Mouse (Mus musculus) lung, postnatal 0 days (tissue): ENCODE data around the gene Sart1. TPM values are rescaled to one million over a fixed set of nuclear protein-coding genes. Genes with fewer than 3 reads are reported as not detected.
"Not testable (repeated sequence)": the region's sequence is repeated elsewhere in the genome, so short reads cannot be mapped to it uniquely, and the experiment has no call there.

Experiments
- ATAC-seq: fragments of 200-750 bp; cut with Nextera tagmentation; 2 replicates; pipeline ENCODE4 v1.8.0; 2017; ENCODE audit warnings: moderate library complexity
- DNase-seq: peaks from one replicate; pipeline ENCODE4 v3.0.0-alpha.2; 2016; ENCODE audit warnings: low spot score
- H3K27ac ChIP-seq: fragments of 300-500 bp; sonication (generic); 2 replicates; pipeline ENCODE4 v1.5.1; 2014; ENCODE audit warnings: antibody characterized with exemption, mild to moderate bottlenecking, low read length, mixed read lengths
- H3K27me3 ChIP-seq: fragments of 300-500 bp; sonication (generic); replicated peaks from 2 replicates; pipeline ENCODE4 v1.6.1; 2014; ENCODE audit warnings: low read length, mixed read lengths; ENCODE audit not compliant: insufficient read depth
- H3K36me3 ChIP-seq: fragments of 300-500 bp; sonication (generic); 2 replicates; pipeline ENCODE4 v1.6.1; 2014; ENCODE audit warnings: low read length, mixed read lengths; ENCODE audit not compliant: insufficient read depth
- H3K4me1 ChIP-seq: fragments of 300-500 bp; sonication (generic); 2 replicates; pipeline ENCODE4 v1.6.1; 2014; ENCODE audit warnings: antibody characterized with exemption, low read depth, low read length, mixed read lengths; ENCODE audit not compliant: insufficient read depth
- H3K4me2 ChIP-seq: fragments of 300-500 bp; sonication (generic); replicated peaks from 2 replicates; pipeline ENCODE4 v1.6.1; 2014; ENCODE audit warnings: low read depth, mild to moderate bottlenecking, low read length, moderate library complexity, mixed read lengths
- H3K4me3 ChIP-seq: fragments of 300-500 bp; sonication (generic); 2 replicates; pipeline ENCODE4 v1.5.1; 2014; ENCODE audit warnings: low read depth, low read length
- H3K9ac ChIP-seq: fragments of 300-500 bp; sonication (generic); replicated peaks from 2 replicates; pipeline ENCODE4 v1.6.1; 2014; ENCODE audit warnings: low read depth, mild to moderate bottlenecking
- H3K9me3 ChIP-seq: fragments of 300-500 bp; sonication (generic); 2 replicates; pipeline ENCODE4 v1.6.1; 2016; ENCODE audit warnings: low read length, mixed read lengths
- CTCF ChIP-seq: IDR thresholded peaks from 2 replicates; pipeline ENCODE4 v1.5.1; 2016; ENCODE audit warnings: antibody characterized with exemption, mild to moderate bottlenecking
- EP300 ChIP-seq: IDR thresholded peaks from 2 replicates; pipeline ENCODE4 v1.6.1; 2016; ENCODE audit warnings: antibody characterized with exemption, mild to moderate bottlenecking, control low read depth
- WGBS: fragments of 180-500 bp; shearing (Covaris S2); extraction: QIAGEN DNeasy Blood & Tissue Kit; methylation state at CpG from one replicate; pipeline ENCODE4 v1.1.7; 2014; 5-methylcytosine and 5-hydroxymethylcytosine counted together
- polyA plus RNA-seq: library from polyadenylated mRNA; unstranded; fragments of >200 nt; fragmentation: Nextera tagmentation; extraction: Ambion mirVana; gene quantifications from 2 replicates; pipeline ENCODE4 v1.2.1, GENCODE M21; 2015

Gene Sart1
- polyA plus RNA-seq, 1 experiment from 2014 or later: 35.2 TPM

DNA sequence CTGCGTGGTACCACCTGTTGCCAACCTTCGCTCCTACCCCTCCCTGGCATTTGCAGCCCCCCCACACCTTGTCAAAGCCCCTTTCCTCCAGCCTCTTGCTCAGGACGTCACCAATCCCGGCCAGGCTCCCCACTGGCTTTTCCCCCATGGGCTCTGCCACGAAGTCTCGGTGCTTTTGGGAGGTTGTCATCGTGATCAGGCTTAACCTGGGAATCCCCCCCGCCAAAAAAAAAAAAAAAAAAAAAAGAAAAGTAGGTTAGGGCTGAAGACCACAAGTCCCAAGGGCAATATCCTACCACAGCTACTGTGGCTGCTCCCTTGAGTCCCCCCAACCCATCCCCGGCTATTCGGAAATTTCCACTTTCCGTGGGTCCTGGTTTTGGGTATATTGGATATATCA is 22.8 kb downstream of the Sart1 start:
- Histone ChIP-seq H3K4me3 (peak overlapping the region; percentile 82), H3K27me3 (no peaks in the 10 kb centered on the region), H3K4me1 (peaks cover 10% of the 10 kb centered on the region; the same call in 1 of the 2 replicates), H3K36me3 (peaks cover 4% of the 10 kb centered on the region; the same call in 1 of the 2 replicates), H3K27ac (peak overlapping the region; percentile 97; the same call in 1 of the 2 replicates), H3K9me3 (no peaks in the 10 kb centered on the region), H3K9ac (0 out of 2 replicates have a peak overlapping the region, but pooled peaks have one; percentile 62), H3K4me2 (peak overlapping the region; percentile 90)
- ATAC-seq: no peak
- 17% methylated on average over 11 of the region's 11 CpGs for WGBS
- TF ChIP-seq EP300 (no peak), CTCF (no peak)
- DNase-seq: no peak

DNA sequence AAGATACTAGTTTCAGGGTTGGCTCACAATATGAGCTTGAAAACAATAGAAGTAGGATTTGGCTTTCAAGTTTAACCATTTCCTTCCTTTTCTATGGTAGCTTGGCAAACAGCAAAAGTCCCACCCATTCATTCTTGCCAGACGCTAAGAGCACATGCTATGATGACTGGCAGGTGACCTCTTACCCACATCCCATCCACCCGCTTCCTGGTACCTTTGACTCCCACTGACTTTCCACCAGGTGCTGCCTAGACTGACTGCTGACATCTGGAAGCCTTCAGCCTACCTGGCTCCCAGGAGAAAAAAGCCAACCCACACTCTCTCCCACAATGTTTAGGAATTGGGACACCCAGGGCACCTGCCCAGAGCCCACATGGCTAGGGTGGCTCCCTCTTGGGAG is 24.4 kb downstream of the Sart1 start:
- Histone ChIP-seq H3K4me3 (no peak overlapping the region), H3K27me3 (no peaks in the 10 kb centered on the region), H3K27ac (no peak overlapping the region), H3K9ac (no peak overlapping the region), H3K9me3 (no peaks in the 10 kb centered on the region), H3K36me3 (no peaks in the 10 kb centered on the region), H3K4me2 (no peak overlapping the region), H3K4me1 (peaks cover 10% of the 10 kb centered on the region; the same call in 1 of the 2 replicates)
- ATAC-seq: no peak
- DNase-seq: no peak
- 79% methylated on average over 2 of the region's 2 CpGs for WGBS
- no peak for TF ChIP-seq CTCF
- no peak for TF ChIP-seq EP300

DNA sequence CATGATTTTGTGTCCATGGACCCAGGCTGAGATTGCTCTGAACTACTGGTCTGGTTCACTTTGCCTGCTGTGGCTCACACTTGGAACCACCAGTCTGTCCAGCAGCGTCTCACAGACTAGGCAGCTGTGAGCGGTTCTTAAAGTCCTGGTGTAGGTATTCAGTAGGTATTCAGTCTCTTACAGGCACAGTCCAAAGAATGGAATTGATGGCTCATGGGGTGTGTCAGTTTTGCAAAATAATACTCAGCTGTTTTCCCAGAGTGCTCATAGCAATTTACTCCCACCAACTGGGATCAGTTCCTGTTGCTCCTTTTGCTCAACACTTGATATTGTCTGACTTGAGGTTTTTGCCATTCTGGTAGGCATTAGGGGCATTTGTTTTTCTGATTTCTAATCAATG is 26.3 kb downstream of the Sart1 start:
- no peaks in the 10 kb centered on the region for H3K36me3 ChIP-seq
- WGBS: 70% methylated on average over 2 of the region's 2 CpGs
- no peak overlapping the region for H3K4me2 ChIP-seq
- no peak overlapping the region for H3K9ac ChIP-seq
- H3K27me3 ChIP-seq: no peaks in the 10 kb centered on the region
- DNase-seq (no peak), ATAC-seq (no peak)
- H3K9me3 ChIP-seq: no peaks in the 10 kb centered on the region
- no peak overlapping the region for H3K27ac ChIP-seq
- no peaks in the 10 kb centered on the region; the same call in 1 of the 2 replicates for H3K4me1 ChIP-seq
- TF ChIP-seq CTCF: no peak
- TF ChIP-seq EP300: no peak
- no peak overlapping the region for H3K4me3 ChIP-seq

DNA sequence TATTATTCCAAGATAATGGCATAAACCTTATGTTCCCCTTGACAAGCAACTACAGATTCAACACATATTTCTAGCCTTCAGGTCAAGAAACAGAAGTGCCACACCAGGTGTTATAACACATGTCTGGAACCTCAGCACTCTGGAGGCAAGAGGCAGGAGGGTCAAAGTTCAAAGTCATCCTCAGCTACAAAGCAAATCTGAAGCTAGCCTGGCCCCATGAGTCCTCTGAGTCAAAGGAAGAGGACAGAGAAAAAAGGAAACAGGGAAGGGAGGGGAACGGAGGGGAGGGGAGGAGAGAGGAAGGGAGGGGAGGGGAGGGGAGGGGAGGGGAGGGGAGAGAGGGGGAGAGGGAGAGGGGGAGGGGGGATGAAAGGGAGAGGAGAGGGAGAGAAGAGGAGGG is 32.4 kb downstream of the Sart1 start:
- ATAC-seq: no peak
- Histone ChIP-seq H3K27me3 (no peaks in the 10 kb centered on the region), H3K9me3 (no peaks in the 10 kb centered on the region), H3K36me3 (no peaks in the 10 kb centered on the region), H3K4me3 (no peak overlapping the region), H3K27ac (no peak overlapping the region), H3K9ac (no peak overlapping the region), H3K4me1 (no peaks in the 10 kb centered on the region), H3K4me2 (no peak overlapping the region)
- no peak for DNase-seq
- TF ChIP-seq EP300 (no peak), CTCF (no peak)
- WGBS: no CpG with 5 or more reads among the region's 1 CpGs

DNA sequence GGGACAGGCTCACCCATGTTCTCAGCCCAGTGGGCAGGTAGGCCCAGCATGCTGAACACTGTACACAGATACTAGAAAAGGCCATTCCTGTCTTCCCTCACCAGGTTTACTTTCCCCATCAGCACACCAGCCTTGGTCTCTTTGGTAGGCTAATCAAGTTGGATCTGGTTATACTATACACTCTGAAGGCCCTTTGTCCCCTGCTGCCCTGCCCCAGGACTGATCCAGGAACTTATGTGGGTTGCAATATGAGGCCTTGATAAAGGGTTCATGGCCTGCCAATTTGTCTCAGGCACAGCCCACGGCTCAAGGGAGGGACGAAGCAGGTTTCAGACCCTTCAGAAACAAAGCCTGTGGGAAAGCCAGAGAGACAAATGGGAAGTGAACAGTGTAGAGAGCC is 34.9 kb downstream of the Sart1 start:
- Histone ChIP-seq H3K27ac (no peak overlapping the region), H3K4me1 (no peaks in the 10 kb centered on the region), H3K9me3 (no peaks in the 10 kb centered on the region), H3K27me3 (no peaks in the 10 kb centered on the region), H3K36me3 (no peaks in the 10 kb centered on the region), H3K4me3 (no peak overlapping the region), H3K4me2 (no peak overlapping the region), H3K9ac (no peak overlapping the region)
- no peak for ATAC-seq
- WGBS: 81% methylated on average over 2 of the region's 2 CpGs
- TF ChIP-seq CTCF: no peak
- no peak for TF ChIP-seq EP300
- DNase-seq: no peak

DNA sequence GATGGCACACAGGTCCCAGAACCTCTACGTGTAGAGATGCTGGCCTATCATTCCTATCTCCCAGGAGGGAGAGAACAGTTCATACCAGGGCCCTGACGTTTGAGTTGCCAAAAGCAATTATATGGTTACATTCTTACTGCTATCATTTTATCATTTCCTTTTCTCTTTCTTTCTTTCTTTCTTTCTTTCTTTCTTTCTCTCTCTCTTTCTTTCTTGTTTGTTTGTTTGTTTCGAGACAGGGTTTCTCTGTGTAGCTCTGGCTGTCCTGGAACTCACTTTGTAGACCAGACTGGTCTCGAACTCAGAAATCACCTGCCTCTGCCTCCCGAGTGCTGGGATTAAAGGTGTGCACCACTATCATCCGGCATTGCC is 39.0 kb downstream of the Sart1 start, which contains the start of gene Cst6:
Gene Cst6 (minus strand): TSS at position 73 of the 372 bp plus-strand sequence.
- not testable (repeated sequence) for H3K9ac ChIP-seq, H3K9me3 ChIP-seq, ATAC-seq, H3K27ac ChIP-seq, H3K27me3 ChIP-seq, H3K4me1 ChIP-seq, H3K36me3 ChIP-seq, DNase-seq
- peak within 1 kb of the TSS; percentile 19; the same call in 1 of the 2 replicates for H3K4me3 ChIP-seq
- 57% methylated on average over 6 of the region's 6 CpGs for WGBS
- peak within 1 kb of the TSS; percentile 61 for H3K4me2 ChIP-seq
